Mouse (Mus musculus) retina, embryonic 14.5 days (tissue): ENCODE results near the gene Theg.
A peak's percentile ranks its signal among the peaks of the same experiment; 100 is the strongest.

ENCODE experiments used
- DNase-seq: peaks from one replicate; pipeline ENCODE4 v3.0.0-alpha.2; 2015; ENCODE audit warnings: low spot score

Theg gene

DNA sequence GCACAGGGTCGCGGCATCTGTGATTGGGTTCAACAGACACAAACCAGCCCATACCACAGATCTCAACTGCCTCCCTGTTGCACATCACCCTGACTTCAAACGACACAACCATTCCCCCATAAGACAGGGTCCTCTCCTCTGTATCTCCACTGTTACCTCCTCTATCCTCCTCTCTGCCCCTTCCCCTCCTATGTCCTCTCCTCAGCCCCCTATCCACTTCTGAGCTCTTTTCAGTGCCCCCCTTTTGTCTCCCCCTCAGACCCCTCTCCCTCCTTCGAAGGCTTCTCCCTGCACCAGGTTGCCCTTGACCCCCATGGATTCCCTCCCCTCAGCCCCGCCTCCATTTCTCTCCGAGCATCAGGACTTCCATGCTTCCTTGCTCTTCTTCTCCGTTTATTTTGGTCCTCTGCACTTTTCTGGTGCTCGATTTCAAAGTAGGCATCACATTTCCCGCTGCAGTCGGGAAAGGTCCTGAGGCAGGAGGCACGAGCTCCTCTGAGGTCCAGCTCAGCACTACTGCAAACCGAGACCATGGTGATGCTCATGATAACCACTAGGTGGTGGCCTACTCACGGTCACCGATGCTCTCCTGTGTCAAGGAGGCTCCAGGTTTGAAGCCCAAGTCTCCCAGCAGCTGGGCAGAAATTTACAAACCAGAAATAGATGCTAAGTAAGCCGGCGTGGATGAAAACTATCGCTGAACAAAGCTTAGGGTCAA lies 7.9 kb upstream of the Theg start:
- peak; percentile 94 for DNase-seq

DNA sequence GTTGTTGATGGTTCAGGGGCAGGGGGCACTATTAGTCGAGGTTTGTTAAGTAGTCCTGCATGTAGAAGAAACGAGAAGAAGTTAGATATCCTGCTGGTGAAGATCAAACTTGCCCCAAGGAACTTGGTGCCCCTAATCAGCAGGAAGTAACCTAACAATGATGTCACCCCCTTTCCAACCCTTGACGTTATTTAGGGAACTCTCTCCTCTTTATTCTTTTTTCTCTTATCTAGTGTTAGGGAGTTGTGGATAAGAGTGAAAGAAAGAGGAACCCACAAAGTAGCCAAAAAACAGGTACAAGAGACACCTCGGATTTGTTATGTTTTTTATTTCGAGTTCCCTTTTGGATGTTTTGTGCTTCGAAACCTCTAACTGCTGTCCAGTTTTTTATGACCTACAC lies 7.0 kb upstream of the Theg start:
- DNase-seq = no peak

DNA sequence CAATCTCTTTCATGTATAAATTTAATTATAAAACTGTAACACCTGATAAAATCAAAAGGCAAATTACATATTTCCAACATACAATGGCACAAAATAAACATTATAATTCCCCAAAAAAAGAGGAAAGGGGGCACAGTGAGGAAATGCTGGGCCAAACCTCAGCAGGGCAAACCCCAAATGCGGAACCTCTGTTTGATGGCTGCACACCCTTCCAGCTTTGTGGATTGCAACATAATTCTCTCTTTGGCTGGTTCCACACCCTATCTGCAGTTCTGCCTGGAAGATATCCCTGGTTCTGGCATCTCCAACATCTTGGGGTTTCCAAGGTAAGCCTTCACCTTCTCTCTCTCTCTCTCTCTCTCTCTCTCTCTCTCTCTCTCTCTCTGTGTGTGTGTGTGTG lies 3.6 kb upstream of the Theg start:
- DNase-seq = no peak

DNA sequence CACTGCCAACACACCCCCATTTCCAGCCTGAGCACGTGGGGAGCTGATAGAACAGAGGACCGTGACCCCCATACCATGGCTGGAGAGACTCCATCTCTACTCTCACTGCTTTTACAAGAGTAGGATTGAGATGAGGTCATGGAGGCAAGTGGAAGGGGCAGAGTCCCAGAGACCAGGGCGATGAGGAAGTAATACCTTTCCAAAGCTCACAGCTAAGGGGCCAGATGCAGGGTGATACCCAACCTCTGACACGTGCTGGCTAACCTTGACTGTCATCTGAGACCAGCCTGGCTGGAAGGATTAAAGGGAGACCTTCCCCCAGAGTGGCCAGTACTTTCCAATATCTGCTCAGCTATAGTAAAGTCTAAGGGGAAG lies 608 bp upstream of the Theg start:
- no peak for DNase-seq

DNA sequence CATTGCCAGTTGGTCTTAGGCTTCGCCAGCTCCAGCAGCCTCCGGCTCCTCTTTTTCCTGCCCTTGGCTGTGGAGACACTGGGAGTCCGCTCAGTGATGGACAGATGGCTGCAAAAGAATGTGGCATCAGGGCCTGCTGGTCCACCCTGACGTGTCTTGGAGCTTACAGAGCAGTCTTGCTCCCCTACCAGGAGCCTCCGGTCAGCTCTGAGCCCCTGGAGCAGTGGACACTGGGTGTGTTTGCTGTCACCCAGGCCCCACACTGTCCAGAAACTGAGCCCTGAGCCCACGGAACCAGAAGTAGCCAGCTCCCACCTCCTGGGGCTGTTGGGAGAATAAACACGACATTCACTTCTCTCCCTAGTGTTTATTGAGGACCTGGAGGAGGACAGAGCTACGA lies 888 bp downstream of the Theg start:
- DNase-seq = no peak

DNA sequence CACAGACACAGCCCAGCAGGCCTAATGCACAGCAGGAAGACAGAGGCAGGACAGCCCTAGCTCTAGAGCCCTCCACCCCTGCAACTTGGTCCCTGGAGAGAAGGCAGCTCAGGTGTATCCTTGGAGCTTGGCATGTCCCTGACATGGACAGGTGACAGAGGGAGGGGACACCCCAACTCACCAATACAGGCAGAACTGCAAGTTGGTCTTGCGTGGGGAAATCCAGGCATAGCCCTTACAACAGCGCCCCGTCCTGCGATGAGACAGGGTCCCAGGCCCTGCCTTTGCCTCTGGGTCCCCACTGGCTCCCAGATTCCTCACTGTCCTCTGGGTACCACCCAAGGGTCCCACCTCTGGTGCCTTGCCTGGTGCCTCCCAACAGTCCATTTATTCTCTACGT lies 1.4 kb downstream of the Theg start:
- DNase-seq = no peak

DNA sequence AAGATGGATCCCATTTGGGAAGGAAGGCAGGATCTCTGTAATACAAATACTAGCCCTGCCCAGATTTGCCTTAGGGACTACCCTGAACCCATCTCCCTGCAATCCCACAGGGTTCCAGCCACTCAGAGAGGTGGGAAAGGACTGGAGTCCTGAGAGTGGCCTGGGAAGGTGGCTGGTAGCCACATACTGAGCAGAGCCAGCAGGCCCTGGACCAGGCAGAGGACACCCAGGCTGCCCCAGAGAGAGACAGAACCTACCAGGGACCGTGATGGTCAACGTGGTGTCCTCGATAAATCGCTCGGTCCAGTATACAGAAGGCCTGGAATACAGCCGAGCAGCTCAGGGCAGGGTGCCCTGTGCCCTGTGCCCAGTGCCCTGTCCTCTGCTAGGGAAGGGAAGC lies 2.0 kb downstream of the Theg start:
- DNase-seq = no peak

DNA sequence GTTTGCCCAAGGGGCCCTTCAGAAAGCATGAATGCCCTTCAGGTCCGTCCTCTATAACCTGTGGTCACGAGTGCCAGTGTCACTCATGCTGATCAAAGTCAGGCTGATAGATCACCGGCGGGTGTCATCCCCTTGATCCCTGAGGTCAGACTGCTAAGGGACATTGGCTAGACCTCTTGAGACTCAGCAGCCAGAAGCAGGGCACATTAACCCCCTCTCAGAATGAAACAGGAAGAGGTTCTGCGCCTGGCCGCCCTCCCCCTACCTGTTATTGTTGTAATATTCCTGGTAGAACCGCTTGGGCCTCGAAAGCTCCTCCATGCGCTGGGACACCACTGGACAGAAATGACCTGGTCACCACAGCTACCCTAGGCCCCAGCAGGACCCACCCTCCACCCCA lies 2.7 kb downstream of the Theg start:
- no peak for DNase-seq

DNA sequence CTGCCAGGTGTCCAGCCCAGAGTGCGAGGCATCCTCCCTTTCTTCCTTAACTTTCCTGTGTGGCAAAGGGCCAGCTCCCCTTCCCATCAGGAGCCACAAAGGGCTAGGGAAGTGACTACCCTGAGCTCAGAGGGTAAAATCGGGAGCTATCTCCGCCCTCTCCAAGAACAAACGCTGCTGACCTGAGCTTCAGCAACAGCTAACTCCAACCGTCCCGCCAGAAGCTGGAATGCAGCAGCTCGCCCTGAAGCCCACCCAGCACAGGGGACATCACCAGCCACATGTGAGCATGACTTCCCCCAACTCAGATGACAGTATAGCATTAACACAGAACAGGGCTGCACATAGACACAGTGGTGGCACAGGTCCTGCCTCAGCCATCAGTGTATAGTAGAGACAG lies 3.1 kb downstream of the Theg start:
- no peak for DNase-seq

GRCm38 (mm10) chr10:79581501-79581900 lies 5.6 kb downstream of the Theg start:
- no peak for DNase-seq

DNA sequence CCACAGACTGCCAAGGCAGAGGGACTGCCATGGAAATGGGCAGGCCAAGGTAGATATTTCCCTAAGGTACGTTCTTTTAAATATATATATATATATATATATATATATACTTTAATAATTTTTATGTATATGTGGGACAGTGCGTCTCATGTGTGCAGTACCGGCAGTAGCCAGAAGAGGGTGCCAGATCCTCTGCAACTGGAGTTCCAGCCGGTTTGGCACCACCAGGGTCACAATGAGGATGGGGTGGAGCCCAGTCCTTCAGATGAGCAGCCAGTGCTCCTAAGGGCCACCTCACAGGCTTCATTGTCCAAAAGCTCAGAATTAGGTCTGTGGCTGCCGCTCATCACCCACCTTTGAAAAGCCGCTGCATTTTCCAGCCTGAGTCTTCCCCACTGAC lies 6.3 kb downstream of the Theg start:
- DNase-seq = peak; percentile 74

GRCm38 (mm10) chr10:79580356-79580755 lies 6.8 kb downstream of the Theg start:
- no peak for DNase-seq

DNA sequence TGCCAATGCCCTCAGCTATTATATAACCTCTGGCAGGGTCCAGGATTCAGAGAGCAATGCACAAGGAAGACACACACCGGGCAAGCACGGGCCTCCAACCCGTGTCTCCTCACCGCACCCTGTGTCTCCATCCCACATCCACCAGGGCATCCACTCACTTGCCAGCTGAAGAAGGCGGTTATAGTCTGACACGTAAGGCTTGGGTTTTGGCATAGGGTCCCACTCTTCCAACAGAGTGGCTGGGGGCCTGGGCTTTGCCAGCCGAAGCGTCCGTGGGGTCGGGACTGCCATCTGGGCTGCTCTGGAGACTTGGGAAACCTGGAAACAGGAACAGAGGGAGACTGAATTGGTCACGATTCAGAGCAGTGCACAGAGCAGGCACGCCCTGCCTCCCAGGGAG lies 7.3 kb downstream of the Theg start:
- DNase-seq = no peak

GRCm38 (mm10) chr10:79578891-79579290 lies 8.2 kb downstream of the Theg start:
- no peak for DNase-seq

- no peak for DNase-seq
Measured at GRCm38 (mm10) chr10:79578276-79578675, 8.9 kb downstream of the Theg start.

GRCm38 (mm10) chr10:79577376-79577775 lies 9.8 kb downstream of the Theg start:
- no peak for DNase-seq

- DNase-seq = no peak
Measured at GRCm38 (mm10) chr10:79575754-79576153, 11.4 kb downstream of the Theg start.

DNA sequence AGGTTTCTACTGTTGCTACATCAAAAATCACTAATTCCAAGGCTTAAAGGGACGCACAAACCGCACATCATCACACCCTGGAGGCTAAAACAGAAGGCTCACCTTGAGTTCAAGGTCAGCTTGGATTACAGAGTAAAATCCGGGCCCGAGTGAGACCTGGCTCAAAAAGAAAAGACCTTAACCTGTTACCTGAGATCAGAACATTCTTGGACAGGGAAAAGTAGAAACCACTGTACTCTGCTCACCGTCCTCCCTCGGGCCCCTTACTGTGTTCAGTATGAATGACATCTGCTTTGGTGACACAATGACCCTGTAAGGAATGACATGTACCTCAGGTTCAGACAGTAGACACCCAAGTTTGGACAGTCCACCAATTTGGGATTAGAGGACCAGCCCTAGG lies 12.3 kb downstream of the Theg start:
- DNase-seq = no peak

DNA sequence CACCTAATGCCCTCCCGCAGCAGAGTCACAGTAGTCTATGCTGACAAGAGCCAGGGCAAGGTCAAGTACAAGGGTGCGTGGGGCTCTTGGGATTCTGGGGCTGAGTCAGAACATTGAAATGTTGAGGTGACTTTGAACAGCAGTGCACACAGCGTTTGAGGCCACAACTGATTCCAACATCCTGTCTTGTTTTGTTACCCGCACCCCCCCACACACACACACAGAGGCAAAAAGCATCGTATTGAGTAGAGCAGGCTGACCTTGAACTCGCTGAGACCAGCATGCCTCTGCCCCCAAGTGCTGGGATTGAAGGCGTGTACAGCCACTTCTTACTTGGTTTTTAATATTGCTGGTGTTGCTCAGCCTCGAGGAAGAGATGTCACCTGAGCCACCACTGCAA lies 12.8 kb downstream of the Theg start:
- DNase-seq = no peak

GRCm38 (mm10) chr10:79573611-79574010 lies 13.5 kb downstream of the Theg start:
- DNase-seq = no peak

DNA sequence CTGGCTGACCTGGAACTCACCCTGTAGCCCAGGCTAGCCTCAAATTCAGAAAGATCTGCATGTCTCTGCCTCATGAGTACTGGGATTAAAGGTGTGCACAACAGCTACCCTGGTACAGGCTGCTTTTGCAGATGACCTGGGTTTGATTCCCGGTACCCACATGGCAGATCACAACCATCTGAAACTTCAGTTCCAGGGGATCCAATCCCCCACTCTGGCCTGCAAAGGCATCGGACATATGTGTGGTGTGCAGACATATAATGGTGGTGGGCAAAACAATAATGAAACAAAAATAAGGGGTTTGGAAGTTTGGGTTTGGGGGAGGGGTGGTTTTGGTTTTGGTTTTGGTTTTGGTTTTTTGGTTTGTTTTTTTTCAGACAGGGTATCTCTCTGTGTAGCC lies 15.8 kb downstream of the Theg start:
- no peak for DNase-seq

DNA sequence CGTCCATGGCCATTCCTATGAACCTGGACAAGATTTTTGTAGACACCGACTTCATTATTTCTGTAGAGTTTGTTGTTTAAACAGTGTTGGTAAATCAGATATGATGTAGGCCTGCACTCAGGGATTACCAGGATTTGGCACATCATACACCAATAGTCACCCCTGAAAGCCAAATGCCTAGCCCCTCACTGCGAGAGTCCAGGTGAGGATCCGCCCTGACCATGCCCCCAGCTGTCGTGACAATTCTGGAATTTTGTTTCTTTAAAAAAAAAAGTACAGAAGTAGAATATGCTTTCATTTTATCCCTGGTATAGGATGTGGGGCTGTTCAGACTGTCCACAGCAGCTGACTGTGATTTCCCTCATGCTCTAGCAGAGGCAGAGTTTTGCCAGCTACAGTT lies 17.2 kb downstream of the Theg start:
- no peak for DNase-seq

GRCm38 (mm10) chr10:79559716-79560115 lies 27.4 kb downstream of the Theg start:
- no peak for DNase-seq

GRCm38 (mm10) chr10:79557496-79557895 lies 29.6 kb downstream of the Theg start:
- no peak for DNase-seq

DNA sequence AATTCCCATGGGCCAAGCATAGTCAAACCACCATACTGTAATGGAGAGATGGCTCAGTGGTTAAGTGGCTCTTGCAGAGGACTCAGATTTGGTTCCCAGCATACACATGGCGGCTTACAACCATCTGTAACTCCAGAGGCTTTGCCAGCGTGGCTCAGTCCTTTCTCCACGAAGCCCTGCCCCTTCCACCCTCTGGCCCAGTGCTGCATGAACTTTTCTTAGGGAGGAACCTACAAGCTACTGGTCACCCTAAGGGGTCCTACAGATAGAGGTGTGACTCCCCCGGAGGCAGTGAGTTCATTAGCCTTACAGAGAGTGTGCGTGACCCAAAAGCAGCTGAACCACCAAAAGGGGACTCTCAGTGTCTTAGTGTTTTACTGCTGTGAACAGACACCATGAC lies 30.2 kb downstream of the Theg start:
- no peak for DNase-seq
